In the genomic region with DNA sequence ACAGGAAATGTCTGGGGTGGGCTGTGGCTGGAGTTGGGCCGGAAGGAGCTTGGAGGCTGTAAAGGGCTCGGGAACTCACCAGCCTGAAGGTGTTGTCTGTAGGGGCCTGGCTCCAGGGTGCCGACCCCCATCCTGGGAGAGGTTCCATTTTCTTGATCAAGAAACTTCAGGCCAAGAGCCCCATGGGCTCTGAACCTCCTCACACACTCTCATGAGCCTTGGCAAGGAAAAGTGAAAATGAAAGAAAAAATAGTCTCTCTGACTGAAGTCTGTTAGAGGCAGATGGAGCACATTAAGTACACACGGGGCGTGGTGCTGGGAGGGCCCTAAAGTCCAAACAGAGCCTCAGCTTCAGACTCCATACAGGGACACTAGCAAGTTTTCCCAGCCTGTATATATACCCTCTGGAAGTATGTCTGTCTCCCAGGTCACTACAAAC, we compare ENCODE assay signal across 8 mouse cellular contexts. TPM values are rescaled to one million over a fixed set of nuclear protein-coding genes. Genes with fewer than 3 reads are reported as not detected.
A peak's percentile ranks its signal among the peaks of the same experiment; 100 is the strongest.
DNase-seq lines count a peak whose midpoint lies in the region; ATAC-seq and TF ChIP-seq lines count a peak whose summit lies in the region.

No protein-coding gene starts in this region.

- H3K9ac ChIP-seq in embryonic facial prominence, embryonic 12.5 days = no peak overlapping the region
- peak overlapping the region; percentile 78 for H3K9ac ChIP-seq in liver, adult 2 months (ENCODE audit: low read depth, low read length)

- H3K4me3 ChIP-seq in embryonic facial prominence, embryonic 12.5 days = 0 out of 2 replicates have a peak overlapping the region, but pooled peaks have one; percentile 1
- peak overlapping the region; percentile 72 for H3K4me3 ChIP-seq in liver, adult 2 months (ENCODE audit: insufficient read depth, low read depth, low read length)
- no peak overlapping the region for H3K4me3 ChIP-seq in olfactory bulb, adult 2 months (ENCODE audit: insufficient read depth, low read depth, low read length)

- intact Hi-C loops in heart, postnatal 36 days (cut with DNase I) = loop anchor here (1.0 kb wide), 1 partner anchor 16 kb away; no protein-coding TSS in a partner anchor

- H3K4me2 ChIP-seq in embryonic facial prominence, embryonic 12.5 days (replicated peaks) = peak overlapping the region; percentile 29

- no peak for TF ChIP-seq POLR2A in liver, adult 2 months (IDR thresholded peaks at IDR 0.05; ENCODE audit: extremely low read depth, insufficient read depth, low read length)
- TF ChIP-seq POLR2A in olfactory bulb, adult 2 months (IDR thresholded peaks at IDR 0.05; ENCODE audit: insufficient read depth, low read depth, low read length) = no peak

- peaks cover 20% of the 10 kb centered on the region for H3K4me1 ChIP-seq in embryonic facial prominence, embryonic 12.5 days
- peaks cover 14% of the 10 kb centered on the region for H3K4me1 ChIP-seq in liver, adult 2 months (ENCODE audit: control insufficient read depth, insufficient read depth, low read length)
- 0 out of 2 replicates have a peak, but pooled peaks cover 2% of the 10 kb centered on the region for H3K4me1 ChIP-seq in olfactory bulb, adult 2 months (ENCODE audit: control insufficient read depth, insufficient read depth, low read length)

- peak overlapping the region; percentile 82 for H3K27ac ChIP-seq in embryonic facial prominence, embryonic 12.5 days
- peak overlapping the region; percentile 85 for H3K27ac ChIP-seq in liver, adult 2 months (replicated peaks; ENCODE audit: insufficient read depth, low read depth, low read length)
- peak overlapping the region; percentile 45; the same call in 1 of the 2 replicates for H3K27ac ChIP-seq in olfactory bulb, adult 2 months (ENCODE audit: insufficient read depth, low read depth, low read length)

- H3K36me3 ChIP-seq in embryonic facial prominence, embryonic 12.5 days = no peaks in the 10 kb centered on the region
- H3K36me3 ChIP-seq in liver, adult 2 months (ENCODE audit: control insufficient read depth, insufficient read depth, low read length) = no peaks in the 10 kb centered on the region

- H3K9me3 ChIP-seq in embryonic facial prominence, embryonic 12.5 days = no peaks in the 10 kb centered on the region

- no peaks in the 10 kb centered on the region; the same call in 1 of the 2 replicates for H3K79me2 ChIP-seq in liver, adult 2 months (ENCODE audit: control insufficient read depth, insufficient read depth, low read length)

- H3K27me3 ChIP-seq in embryonic facial prominence, embryonic 12.5 days = no peaks in the 10 kb centered on the region
- no peaks in the 10 kb centered on the region for H3K27me3 ChIP-seq in liver, adult 2 months (ENCODE audit: control insufficient read depth, insufficient read depth, low read length)

- peak; percentile 33 for DNase-seq in adrenal gland, postnatal 14 days
- no peak for DNase-seq in adrenal gland, postnatal 4 days (ENCODE audit: low spot score in 2 of 2)
- peak; percentile 57 to 72 for DNase-seq in heart, postnatal 36 days
- DNase-seq in liver, adult 2 months (ENCODE audit: extremely low read depth, low read depth, low spot score) = peak; percentile 86
- no peak for DNase-seq in cerebellum, adult 11 months
- no peak for DNase-seq in cerebellum, adult 8-10 months

- ATAC-seq in embryonic facial prominence, embryonic 12.5 days (ENCODE audit: insufficient number of reproducible peaks, insufficient read depth, low FRiP score, low TSS enrichment) = no peak

- no peak for TF ChIP-seq CTCF in liver, adult 2 months (IDR thresholded peaks at IDR 0.05; ENCODE audit: low read depth, low read length)
- no peak for TF ChIP-seq CTCF in olfactory bulb, adult 2 months (IDR thresholded peaks at IDR 0.05; ENCODE audit: insufficient read depth, low read depth, low read length)

- WGBS in embryonic facial prominence, embryonic 12.5 days = 25% methylated on average over 5 of the region's 5 CpGs
- WGBS in liver, adult 2 months = 6% methylated on average over 5 of the region's 5 CpGs
- 80% methylated on average over 5 of the region's 5 CpGs for WGBS in olfactory bulb, adult 2 months

RNA-seq across cellular contexts. Expression of gene Tnfrsf14, which starts 0.4 kb away (rescaled TPM):
- total RNA-seq in adrenal gland, postnatal 14 days (2021) = 8.3 and 10.6 TPM in 2 replicates
- total RNA-seq in adrenal gland, postnatal 4 days (2021) = 10 to 100 TPM; 10.6 to 13.2 TPM
- 1.2 TPM in 2 replicates for polyA plus RNA-seq in embryonic facial prominence, embryonic 12.5 days (2016; fragmentation: Nextera tagmentation; extraction: Ambion mirVana)
- total RNA-seq in heart, postnatal 36 days (2021) = 1 to 10 TPM; 5.1 to 6.0 TPM
- 11.2 and 14.4 TPM in 2 replicates for total RNA-seq in liver, adult 2 months (2014; rRNA removed)
- 25.9 and 55.6 TPM in 2 replicates for polyA plus RNA-seq in liver, adult 2 months (2012; rRNA removed)
- polyA plus RNA-seq in olfactory bulb, adult 2 months (2012; ENCODE audit: insufficient read depth, insufficient read length, low replicate concordance, missing spikeins) = not detected in 2 replicates

RNA-seq across cellular contexts. Expression of gene Fam213b, which starts 29.0 kb away (rescaled TPM):
- 51.9 and 52.6 TPM in 2 replicates for total RNA-seq in adrenal gland, postnatal 14 days (2021)
- total RNA-seq in adrenal gland, postnatal 4 days (2021) = 10 to 100 TPM; 35.7 to 41.1 TPM
- 45.7 and 47.8 TPM in 2 replicates for polyA plus RNA-seq in embryonic facial prominence, embryonic 12.5 days (2016; fragmentation: Nextera tagmentation; extraction: Ambion mirVana)
- 10 to 100 TPM; 80.9 to 83.5 TPM for total RNA-seq in heart, postnatal 36 days (2021)
- 14.8 and 15.2 TPM in 2 replicates for total RNA-seq in liver, adult 2 months (2014; rRNA removed)
- polyA plus RNA-seq in liver, adult 2 months (2012; rRNA removed) = 23.3 and 35.3 TPM in 2 replicates
- not detected in 2 replicates for polyA plus RNA-seq in olfactory bulb, adult 2 months (2012; ENCODE audit: insufficient read depth, insufficient read length, low replicate concordance, missing spikeins)

RNA-seq across cellular contexts. Expression of gene Hes5, which starts 32.8 kb away (rescaled TPM):
- not detected in 2 replicates for total RNA-seq in adrenal gland, postnatal 14 days (2021)
- 1 to 10 TPM in 1 of 2 experiments, under 1 TPM in 1; 0.96 to 2.2 TPM for total RNA-seq in adrenal gland, postnatal 4 days (2021)
- polyA plus RNA-seq in embryonic facial prominence, embryonic 12.5 days (2016; fragmentation: Nextera tagmentation; extraction: Ambion mirVana) = 29.6 and 37.3 TPM in 2 replicates
- total RNA-seq in heart, postnatal 36 days (2021) = not detected
- not detected in 2 replicates for total RNA-seq in liver, adult 2 months (2014; rRNA removed)
- not detected in 2 replicates for polyA plus RNA-seq in liver, adult 2 months (2012; rRNA removed)
- not detected in 2 replicates for polyA plus RNA-seq in olfactory bulb, adult 2 months (2012; ENCODE audit: insufficient read depth, insufficient read length, low replicate concordance, missing spikeins)

RNA-seq across cellular contexts. Expression of gene Pank4, which starts 36.0 kb away (rescaled TPM):
- 27.9 and 30.2 TPM in 2 replicates for total RNA-seq in adrenal gland, postnatal 14 days (2021)
- total RNA-seq in adrenal gland, postnatal 4 days (2021) = 10 to 100 TPM; 32.4 to 39.2 TPM
- 56.0 and 62.2 TPM in 2 replicates for polyA plus RNA-seq in embryonic facial prominence, embryonic 12.5 days (2016; fragmentation: Nextera tagmentation; extraction: Ambion mirVana)
- total RNA-seq in heart, postnatal 36 days (2021) = 10 to 100 TPM; 40.9 to 42.8 TPM
- total RNA-seq in liver, adult 2 months (2014; rRNA removed) = 13.5 and 13.6 TPM in 2 replicates
- 13.0 and 19.5 TPM in 2 replicates for polyA plus RNA-seq in liver, adult 2 months (2012; rRNA removed)
- polyA plus RNA-seq in olfactory bulb, adult 2 months (2012; ENCODE audit: insufficient read depth, insufficient read length, low replicate concordance, missing spikeins) = not detected in 2 replicates

RNA-seq across cellular contexts. Expression of gene Mmel1, which starts 58.5 kb away (rescaled TPM):
- total RNA-seq in adrenal gland, postnatal 14 days (2021) = 0.68 and 1.6 TPM in 2 replicates
- total RNA-seq in adrenal gland, postnatal 4 days (2021) = under 1 TPM; 0.65 to 0.76 TPM
- 0.11 and 0.18 TPM in 2 replicates for polyA plus RNA-seq in embryonic facial prominence, embryonic 12.5 days (2016; fragmentation: Nextera tagmentation; extraction: Ambion mirVana)
- under 1 TPM; 0.22 to 0.33 TPM for total RNA-seq in heart, postnatal 36 days (2021)
- total RNA-seq in liver, adult 2 months (2014; rRNA removed) = 0.07 TPM in 1 of 2 replicates, not detected in the other
- polyA plus RNA-seq in liver, adult 2 months (2012; rRNA removed) = 0.04 TPM in 1 of 2 replicates, not detected in the other
- polyA plus RNA-seq in olfactory bulb, adult 2 months (2012; ENCODE audit: insufficient read depth, insufficient read length, low replicate concordance, missing spikeins) = not detected in 2 replicates

Comparison
In these comparisons a context has a peak if more than half of its experiments do, and no peak if none do; other contexts are left out.
1. DNase-seq: peak in adrenal gland, postnatal 14 days (single experiment), heart, postnatal 36 days (2 of 2) and liver, adult 2 months (single experiment); none in adrenal gland, postnatal 4 days (0 of 2), cerebellum, adult 11 months (single experiment) and cerebellum, adult 8-10 months (single experiment).
2. Peak in every context shown above with its lines, with median percentiles within 50 percentile points of each other: H3K27ac ChIP-seq.